Mouse (Mus musculus) cortical plate, adult 2 months (tissue): ENCODE measurements around the gene Rpl41. TPM values are rescaled to one million over a fixed set of nuclear protein-coding genes. Genes with fewer than 3 reads are reported as not detected.

Experiments used
- H3K27ac ChIP-seq: fragments of 200-500 bp; 2 replicates; pipeline ENCODE4 v1.5.1; 2012; ENCODE audit warnings: low read length, control low read depth, inconsistent platforms; ENCODE audit not compliant: insufficient read depth
- H3K4me1 ChIP-seq: fragments of 200-500 bp; 2 replicates; pipeline ENCODE4 v1.6.1; 2011; ENCODE audit warnings: low read length; ENCODE audit not compliant: control insufficient read depth, insufficient read depth
- H3K4me3 ChIP-seq: fragments of 200-500 bp; 2 replicates; pipeline ENCODE4 v1.5.1; 2011; ENCODE audit warnings: mild to moderate bottlenecking, low read length, control low read depth; ENCODE audit not compliant: insufficient read depth
- CTCF ChIP-seq: fragments of 200-500 bp; IDR thresholded peaks from 2 replicates; pipeline ENCODE4 v1.5.1; 2011; ENCODE audit warnings: mild to moderate bottlenecking, control low read depth, low read length; ENCODE audit not compliant: insufficient read depth; ENCODE audit errors: extremely low read depth
- POLR2A ChIP-seq: fragments of 200-500 bp; IDR thresholded peaks from 2 replicates; pipeline ENCODE4 v1.6.1; 2011; ENCODE audit warnings: mild to moderate bottlenecking, low read length, control low read depth; ENCODE audit not compliant: insufficient read depth; ENCODE audit errors: extremely low read depth
- polyA plus RNA-seq: library from polyadenylated mRNA; depleted of rRNA; stranded (reverse); fragments of >200 nt; gene quantifications from 2 replicates; pipeline ENCODE4 v1.2.3, GENCODE M21; 2012

Gene Rpl41
- polyA plus RNA-seq, 1 experiment: 2,251 TPM

- H3K27ac ChIP-seq: peak overlapping the region; percentile 80
- no peaks in the 10 kb centered on the region for H3K4me1 ChIP-seq
- H3K4me3 ChIP-seq: no peak overlapping the region
- TF ChIP-seq CTCF (no peak), POLR2A (no peak)
Measured at GRCm38 (mm10) chr10:128587120-128587519, 38.0 kb upstream of the Rpl41 start.

- Histone ChIP-seq H3K4me3 (no peak overlapping the region), H3K4me1 (no peaks in the 10 kb centered on the region), H3K27ac (peak overlapping the region; percentile 85)
- TF ChIP-seq POLR2A (no peak), CTCF (no peak)
Measured at GRCm38 (mm10) chr10:128586546-128586945, 37.4 kb upstream of the Rpl41 start.

DNA sequence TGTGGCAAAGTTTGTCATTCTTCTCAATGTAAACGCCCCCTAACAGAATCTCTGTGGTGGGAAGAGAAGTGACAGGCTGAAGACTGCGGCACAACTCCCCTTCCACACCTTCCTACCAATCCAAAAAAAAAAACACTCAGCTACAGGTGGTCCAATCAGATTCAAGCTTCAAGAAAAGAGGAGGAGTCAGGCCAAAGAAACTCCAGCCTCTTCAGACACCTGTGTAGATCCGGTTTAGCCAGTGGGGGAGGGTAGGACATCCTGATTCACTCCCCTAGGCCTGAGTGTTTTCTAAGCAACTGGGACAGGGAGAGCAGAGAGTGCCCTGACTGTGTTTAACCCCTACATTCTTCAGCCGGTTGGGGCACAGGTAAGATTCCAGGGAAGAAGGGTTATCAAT lies 35.3 kb upstream of the Rpl41 start:
- H3K27ac ChIP-seq: no peak overlapping the region
- H3K4me3 ChIP-seq: no peak overlapping the region
- H3K4me1 ChIP-seq: no peaks in the 10 kb centered on the region
- no peak for TF ChIP-seq CTCF
- no peak for TF ChIP-seq POLR2A

GRCm38 (mm10) chr10:128583644-128584043 lies 34.5 kb upstream of the Rpl41 start:
- no peak for TF ChIP-seq CTCF
- TF ChIP-seq POLR2A: no peak
- H3K4me3 ChIP-seq: no peak overlapping the region
- H3K4me1 ChIP-seq: no peaks in the 10 kb centered on the region
- H3K27ac ChIP-seq: no peak overlapping the region

GRCm38 (mm10) chr10:128579731-128580130 lies 30.6 kb upstream of the Rpl41 start:
- no peak overlapping the region for H3K4me3 ChIP-seq
- TF ChIP-seq POLR2A: no peak
- no peak for TF ChIP-seq CTCF
- no peak overlapping the region for H3K27ac ChIP-seq
- no peaks in the 10 kb centered on the region for H3K4me1 ChIP-seq

DNA sequence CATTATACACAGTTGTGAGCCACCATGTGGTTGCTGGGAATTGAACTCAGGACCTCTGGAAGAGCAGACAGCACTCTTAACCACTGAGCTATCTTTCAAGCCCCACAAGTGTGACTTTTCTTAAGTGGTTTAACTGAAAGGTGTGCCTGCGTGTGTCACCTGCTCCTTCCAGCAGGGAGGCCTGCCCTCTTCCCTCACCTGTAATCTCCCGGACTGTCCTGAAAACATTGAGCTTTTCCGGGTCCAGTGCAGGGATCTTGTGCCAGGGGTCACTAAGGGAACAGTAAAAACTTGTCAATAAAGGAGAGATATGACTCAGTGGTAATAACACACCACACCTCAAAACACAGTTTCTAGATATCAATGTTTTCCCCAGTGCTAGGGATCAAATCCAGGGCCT lies 30.2 kb upstream of the Rpl41 start:
- Histone ChIP-seq H3K4me3 (no peak overlapping the region), H3K4me1 (no peaks in the 10 kb centered on the region), H3K27ac (no peak overlapping the region)
- TF ChIP-seq CTCF (no peak), POLR2A (no peak)

- H3K27ac ChIP-seq: no peak overlapping the region
- no peak for TF ChIP-seq CTCF
- TF ChIP-seq POLR2A: no peak
- H3K4me3 ChIP-seq: no peak overlapping the region
- H3K4me1 ChIP-seq: no peaks in the 10 kb centered on the region
Measured at GRCm38 (mm10) chr10:128578330-128578729, 29.2 kb upstream of the Rpl41 start.

DNA sequence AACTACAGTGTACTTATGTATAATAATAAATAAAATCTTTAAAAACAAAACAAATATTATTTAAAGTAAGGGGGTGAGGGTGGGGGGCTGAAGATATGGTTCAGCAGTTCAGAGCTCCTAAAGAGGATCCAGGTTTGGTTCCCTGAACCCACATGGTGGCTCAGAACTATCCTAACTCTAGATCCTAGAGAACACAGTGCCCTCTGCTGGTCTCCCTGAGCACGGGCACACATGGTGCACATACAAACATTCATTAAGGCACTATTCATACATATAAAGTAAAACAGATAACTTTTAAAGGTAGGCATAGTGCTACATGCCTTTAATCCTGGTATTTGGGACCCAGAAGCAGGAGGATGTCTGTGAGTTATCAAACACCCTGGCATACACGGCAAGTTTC lies 26.0 kb upstream of the Rpl41 start:
- no peaks in the 10 kb centered on the region for H3K4me1 ChIP-seq
- no peak for TF ChIP-seq POLR2A
- TF ChIP-seq CTCF: peak; percentile 11; the same call in 1 of the 2 replicates
- no peak overlapping the region for H3K4me3 ChIP-seq
- no peak overlapping the region for H3K27ac ChIP-seq

DNA sequence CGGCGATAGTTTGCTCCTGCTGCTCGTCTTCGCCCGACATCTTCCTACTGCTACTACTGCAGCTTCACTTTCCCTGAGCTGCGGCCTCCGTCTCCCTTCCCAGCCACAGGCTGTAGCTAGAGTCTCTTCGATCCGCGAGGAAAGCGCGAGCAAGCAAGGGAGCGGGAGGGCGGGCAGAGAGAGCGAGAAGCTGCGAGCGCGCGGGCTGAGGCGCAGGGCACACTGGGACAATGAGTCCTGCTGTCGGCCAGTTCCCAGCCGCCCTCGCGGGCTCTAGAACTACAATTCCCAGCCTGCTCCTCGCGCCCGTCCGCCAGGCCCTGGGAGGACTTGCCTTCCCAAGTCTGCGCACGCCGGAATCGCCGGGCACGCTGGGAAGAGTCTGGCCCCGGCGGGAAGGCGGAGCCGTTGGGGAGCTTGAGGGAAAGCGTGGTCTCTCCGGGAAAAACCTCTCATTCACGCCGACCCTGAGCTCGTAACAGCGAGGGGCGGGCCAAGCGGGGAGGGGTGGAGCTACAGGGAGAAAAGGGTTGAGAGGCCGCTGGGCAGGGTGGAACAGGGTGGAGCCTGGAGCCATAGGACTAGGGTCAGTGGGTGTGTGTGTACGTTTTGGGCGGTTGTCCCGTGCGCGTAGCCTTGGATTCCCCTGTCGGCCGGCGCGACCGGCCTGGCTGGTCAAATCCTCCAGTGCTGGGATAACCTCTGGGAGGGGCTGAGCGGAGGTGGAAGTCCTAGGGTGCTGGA lies 16.9 kb upstream of the Rpl41 start, which contains the start of gene Pa2g4:
Pa2g4 (minus strand) TSS at position 200 of the 744 bp plus-strand sequence.
- TF ChIP-seq CTCF (no peak), POLR2A (peak; percentile 83)
- H3K4me1 ChIP-seq: peaks cover 4% of the 10 kb centered on the region; the same call in 1 of the 2 replicates
- peak within 1 kb of the TSS; percentile 85 for H3K4me3 ChIP-seq
- H3K27ac ChIP-seq: peak within 1 kb of the TSS; percentile 29; the same call in 1 of the 2 replicates

DNA sequence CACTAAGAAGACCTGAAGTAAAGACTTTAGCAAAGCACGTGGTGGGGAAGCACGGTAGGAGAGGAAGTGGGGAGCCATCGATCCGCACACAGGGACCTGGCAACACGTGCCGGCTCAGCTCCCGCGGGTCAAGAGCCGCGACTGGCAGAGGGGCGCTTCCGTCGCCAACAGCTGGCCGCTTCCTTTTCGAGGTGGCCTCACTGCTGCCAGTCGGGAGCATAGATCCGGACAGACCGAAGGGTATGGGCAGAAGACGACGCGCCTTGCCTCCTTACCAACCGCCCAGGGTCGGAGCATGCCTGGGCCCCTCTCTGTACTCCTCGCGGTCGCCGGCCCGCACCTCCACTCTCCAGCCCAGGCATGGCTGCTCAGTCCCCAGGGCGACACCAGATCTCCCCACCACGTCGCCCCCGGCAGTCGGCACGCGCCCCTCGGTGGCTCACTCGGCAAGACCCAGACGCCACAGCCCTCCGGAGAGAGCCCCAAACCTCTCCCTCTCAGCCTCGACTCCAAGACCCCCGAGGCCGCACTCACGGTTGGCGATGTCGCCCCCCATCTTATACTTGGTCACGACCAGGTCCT lies 16.2 kb upstream of the Rpl41 start:
- no peak for TF ChIP-seq POLR2A
- TF ChIP-seq CTCF: no peak
- peak overlapping the region; percentile 85 for H3K4me3 ChIP-seq
- H3K27ac ChIP-seq: no peak overlapping the region
- H3K4me1 ChIP-seq: peaks cover 4% of the 10 kb centered on the region; the same call in 1 of the 2 replicates

- TF ChIP-seq POLR2A: no peak
- TF ChIP-seq CTCF: no peak
- H3K4me1 ChIP-seq: peaks cover 4% of the 10 kb centered on the region; the same call in 1 of the 2 replicates
- H3K4me3 ChIP-seq: no peak overlapping the region
- H3K27ac ChIP-seq: no peak overlapping the region
Measured at GRCm38 (mm10) chr10:128563544-128563943, 14.4 kb upstream of the Rpl41 start.
